Mouse (Mus musculus): ENCODE results near the gene Lrrc2. TPM values are rescaled to one million over a fixed set of nuclear protein-coding genes. Genes with fewer than 3 reads are reported as not detected.

Lrrc2 gene
- 10 to 100 TPM; 68.5 to 71.5 TPM for total RNA-seq (2021)
- long read RNA-seq, experiment 1, partial matches to known transcripts: 2 of 73 reads
- long read RNA-seq, experiment 1, other reads (novel, unspliced or antisense): 71 of 73 reads
- long read RNA-seq, experiment 2, partial matches to known transcripts: 2 of 51 reads
- long read RNA-seq, experiment 2, other reads (novel, unspliced or antisense): 49 of 51 reads

- no peak for DNase-seq
- intact Hi-C loops (cut with DNase I): loop anchor here (5.0 to 10.0 kb wide), 3 partner anchors 169 to 537 kb away; partner anchors contain the start of gene Ngp
Observed at GRCm38 (mm10) chr9:110951397-110951796, at the start of gene Lrrc2. Gene Lrrc2, plus strand, starts transcription at chr9:110951545.

GRCm38 (mm10) chr9:110902271-110902670 is 49.1 kb upstream of the Lrrc2 start:
- intact Hi-C loops (cut with DNase I): no loop called here
- no peak for DNase-seq

GRCm38 (mm10) chr9:110907201-110907837 is 44.0 kb upstream of the Lrrc2 start:
- DNase-seq: no peak
- intact Hi-C loops (cut with DNase I): no loop called here

DNA sequence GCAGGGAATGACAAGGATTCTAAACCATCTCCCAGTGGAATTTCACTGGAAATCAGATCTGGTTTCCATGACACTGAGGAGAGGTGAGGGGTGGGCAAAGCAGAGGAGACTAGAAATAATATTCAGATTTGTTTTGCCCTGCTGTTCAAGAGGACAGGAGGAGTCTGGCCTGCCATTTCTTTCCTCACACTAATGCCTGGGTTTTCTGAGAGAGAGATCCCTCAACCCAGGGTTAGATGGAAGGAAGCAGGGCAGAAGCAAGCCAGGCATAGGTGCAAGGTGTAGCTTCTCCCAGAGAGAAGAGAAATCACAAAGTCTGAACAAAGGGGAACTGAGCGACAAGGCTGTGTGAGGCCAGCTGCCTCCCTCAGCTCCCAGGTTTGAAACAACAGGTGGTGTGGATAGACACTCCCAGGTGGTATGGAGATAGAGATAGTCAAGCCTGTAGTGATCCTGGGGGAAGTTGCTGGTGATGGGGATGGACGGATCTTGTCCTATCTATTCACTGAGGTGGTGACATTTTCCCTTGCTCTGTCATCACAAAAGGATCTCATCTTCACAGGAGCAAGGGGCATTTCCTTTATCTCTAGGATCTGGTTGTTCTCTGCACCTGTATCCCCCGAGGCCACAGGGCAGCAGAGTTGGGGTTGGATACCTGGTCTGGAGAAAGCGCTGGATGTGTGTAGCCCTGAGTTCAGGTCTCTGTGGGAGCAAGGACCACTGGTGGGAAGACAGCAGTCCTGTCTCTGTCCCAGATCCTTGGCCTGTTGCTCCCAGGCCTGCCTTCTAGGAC is 43.3 kb upstream of the Lrrc2 start:
- no peak for DNase-seq
- intact Hi-C loops (cut with DNase I): no loop called here

DNA sequence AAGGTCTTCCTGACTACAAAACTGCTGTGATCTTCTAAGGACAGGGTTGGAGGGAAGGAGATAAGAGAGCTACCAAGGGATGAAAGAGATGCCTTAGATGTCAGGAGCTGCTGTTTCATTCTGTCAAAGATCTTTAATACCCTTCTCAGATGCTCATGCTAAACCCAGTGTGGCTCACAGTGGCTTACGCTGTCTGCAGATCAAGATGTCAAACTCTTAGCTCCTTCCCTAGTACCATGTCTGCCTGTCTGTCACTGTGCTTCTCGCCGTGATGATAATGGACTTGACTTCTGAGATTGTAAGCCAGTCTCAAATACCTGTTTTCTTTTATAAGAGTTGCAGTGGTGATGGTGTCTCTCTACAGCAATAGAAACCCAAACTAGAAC is 42.7 kb upstream of the Lrrc2 start:
- DNase-seq: no peak

DNA sequence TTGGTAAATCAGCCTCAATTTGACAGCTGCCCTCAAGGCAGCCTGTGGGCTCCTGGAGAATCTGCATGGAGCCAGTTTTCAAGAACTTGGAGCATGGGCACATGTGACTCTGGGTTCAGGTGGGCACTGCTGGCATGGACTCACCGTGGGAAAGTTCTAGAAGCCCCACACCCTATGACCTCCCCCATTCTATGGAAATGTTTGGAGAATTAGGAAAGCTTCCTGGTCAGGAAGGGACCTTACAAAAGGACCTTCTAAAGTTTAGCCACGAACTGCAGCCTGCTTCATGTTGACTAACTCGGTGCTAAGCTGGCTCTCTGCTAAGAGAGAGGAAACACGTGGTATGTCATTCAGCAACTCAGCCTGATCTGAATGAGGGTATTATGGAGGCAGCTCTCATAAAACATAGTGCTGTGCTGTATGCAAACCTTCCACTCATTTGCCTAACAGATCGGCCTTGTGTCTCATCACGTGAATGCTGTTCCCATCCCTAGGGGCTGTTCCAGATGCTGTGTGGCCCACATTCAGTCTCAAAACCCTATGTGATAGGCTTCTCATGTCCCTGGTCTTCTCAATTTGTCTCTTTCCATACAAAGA is 41.9 kb upstream of the Lrrc2 start:
- DNase-seq: no peak
- intact Hi-C loops (cut with DNase I): no loop called here

More for the DNA sequence above, 42.7 kb upstream of the Lrrc2 start:
- intact Hi-C loops (cut with DNase I): no loop called here

DNA sequence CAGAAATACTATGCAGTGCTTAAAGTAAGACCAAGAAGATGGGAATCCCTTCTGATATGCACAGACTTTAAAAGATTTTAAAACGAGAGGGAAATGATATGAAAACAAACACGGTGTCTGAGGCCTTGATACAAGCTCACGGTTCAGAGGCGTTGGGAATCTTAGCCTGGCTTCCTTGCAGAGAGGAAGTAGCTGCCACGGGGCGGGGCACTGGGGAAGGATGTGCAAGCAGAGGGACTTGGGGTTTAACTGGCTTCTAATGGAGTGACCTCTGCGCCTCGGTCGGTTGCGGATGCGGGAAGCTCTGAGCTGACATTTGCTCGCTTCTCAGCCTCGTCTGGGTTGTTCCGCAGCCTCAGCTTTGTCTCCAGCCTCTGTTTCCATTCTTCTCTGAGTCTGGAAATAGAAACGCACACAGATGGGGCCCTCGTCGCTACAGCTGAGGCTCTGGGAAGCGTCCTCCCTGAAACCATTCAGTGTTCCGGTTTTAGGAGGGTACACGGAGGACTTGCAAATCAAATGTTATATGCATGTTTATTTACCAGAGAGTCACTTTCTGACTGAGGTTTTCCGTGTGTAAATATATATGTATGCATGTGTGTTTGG is 36.6 kb upstream of the Lrrc2 start:
- no peak for DNase-seq
- intact Hi-C loops (cut with DNase I): no loop called here

- intact Hi-C loops (cut with DNase I): no loop called here
- no peak for DNase-seq
Observed at GRCm38 (mm10) chr9:110915466-110915865, 35.9 kb upstream of the Lrrc2 start.

- no peak for DNase-seq
- intact Hi-C loops (cut with DNase I): loop anchor here (2.0 kb wide), 1 partner anchor 34 kb away; no protein-coding TSS in a partner anchor
Observed at GRCm38 (mm10) chr9:110916786-110917185, 34.6 kb upstream of the Lrrc2 start, which contains the start of gene Fam240a. Gene Fam240a, minus strand, starts transcription at chr9:110916861.

GRCm38 (mm10) chr9:110920665-110921419 is 30.5 kb upstream of the Lrrc2 start:
- intact Hi-C loops (cut with DNase I): loop anchor here (5.0 kb wide), 1 partner anchor 76 kb away; no protein-coding TSS in a partner anchor
- no peak for DNase-seq

GRCm38 (mm10) chr9:110922759-110923158 is 28.6 kb upstream of the Lrrc2 start:
- peak; percentile 84 to 89 for DNase-seq
- intact Hi-C loops (cut with DNase I): loop anchor here (2.0 to 5.0 kb wide), 4 partner anchors 20 to 150 kb away; no protein-coding TSS in a partner anchor

DNA sequence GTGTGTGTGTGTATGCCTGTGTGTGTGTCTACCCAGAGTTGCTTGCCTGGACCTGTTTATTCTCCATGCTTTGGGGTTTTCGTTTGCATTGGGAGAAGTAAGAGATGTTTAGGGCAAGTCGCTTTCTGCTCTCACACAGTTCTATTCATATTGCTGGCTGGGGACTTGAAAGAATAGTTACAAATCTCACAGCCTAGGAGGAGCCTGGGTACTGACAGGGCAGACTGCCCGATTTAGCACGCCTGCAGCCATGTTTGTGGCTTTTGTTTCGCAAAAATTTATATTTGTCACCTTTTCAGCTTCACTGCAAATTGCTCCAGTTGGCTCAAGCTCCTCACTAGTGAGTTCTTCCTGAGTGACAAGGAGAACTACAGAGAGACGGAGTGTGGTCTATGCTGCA is 19.8 kb upstream of the Lrrc2 start:
- intact Hi-C loops (cut with DNase I): no loop called here
- DNase-seq: no peak

DNA sequence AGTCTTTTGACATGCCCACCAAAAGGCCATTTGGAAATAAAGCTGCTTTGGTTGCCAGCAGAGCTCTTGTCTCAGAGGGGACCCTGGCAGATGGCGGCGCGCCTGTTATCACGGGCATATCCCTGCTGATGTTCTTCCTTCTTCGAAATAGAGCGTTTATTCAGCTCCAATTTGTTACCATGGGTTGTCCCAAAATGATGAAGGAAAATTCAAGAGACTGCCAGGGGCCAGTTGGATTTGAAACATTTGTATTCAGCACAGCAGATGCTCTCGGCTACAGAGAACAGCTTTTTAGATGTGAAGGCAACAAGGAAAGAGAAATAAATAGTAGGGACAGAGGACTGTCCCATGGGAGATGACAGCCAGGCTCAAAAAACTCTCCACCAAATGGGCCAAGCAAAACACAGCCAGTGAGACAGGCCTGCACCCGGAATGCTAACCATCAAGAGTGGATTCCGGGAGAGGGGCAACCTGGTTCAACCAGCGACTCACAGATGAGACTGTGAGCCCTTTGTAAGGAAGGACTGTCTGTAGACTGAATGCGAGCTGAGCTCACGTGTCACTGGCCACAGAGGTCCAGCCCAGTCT is 17.4 kb upstream of the Lrrc2 start:
- intact Hi-C loops (cut with DNase I): no loop called here
- peak in 1 of 2 experiments; percentile 22 for DNase-seq

DNA sequence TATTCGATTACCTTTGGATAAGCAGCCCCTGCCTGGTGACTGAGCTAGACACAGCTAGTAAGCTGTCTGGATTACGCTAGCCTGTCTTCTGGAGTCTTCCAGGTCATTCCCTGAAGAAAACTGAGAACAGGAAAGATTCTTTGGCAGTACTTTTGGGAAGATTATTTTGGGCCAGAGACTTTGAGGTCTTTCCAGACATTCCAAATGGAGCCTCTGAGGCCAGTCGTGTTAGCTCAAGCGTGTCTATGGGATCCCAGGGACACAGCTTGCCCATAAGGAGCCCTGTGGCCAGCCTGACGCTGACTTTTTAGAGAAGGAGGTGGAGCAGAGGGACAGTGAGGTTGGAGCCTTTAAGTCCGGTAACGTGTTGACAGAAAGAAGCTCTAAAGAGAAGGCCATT is 15.4 kb upstream of the Lrrc2 start:
- intact Hi-C loops (cut with DNase I): no loop called here
- no peak for DNase-seq

GRCm38 (mm10) chr9:110937506-110938490 is 13.5 kb upstream of the Lrrc2 start:
- intact Hi-C loops (cut with DNase I): no loop called here
- DNase-seq: no peak

DNA sequence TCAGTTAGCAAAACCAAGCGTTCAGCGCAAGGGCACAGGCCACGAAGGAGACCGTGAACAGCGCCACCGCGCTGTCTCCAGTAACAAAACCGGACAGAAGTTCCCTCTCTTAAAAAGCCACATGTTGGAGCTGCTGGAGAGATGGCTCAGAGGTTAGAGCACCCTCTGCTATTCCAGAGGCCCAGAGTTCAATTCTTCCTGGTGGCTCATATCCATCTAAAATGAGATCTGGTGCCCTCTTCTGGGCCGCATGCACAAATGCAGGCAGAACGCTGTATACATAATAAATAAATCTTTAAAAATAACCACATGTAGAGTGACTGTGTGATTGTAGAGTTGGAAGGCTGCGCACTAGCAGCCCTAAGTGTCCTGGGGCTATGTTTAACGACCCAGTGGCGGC is 7.1 kb upstream of the Lrrc2 start:
- intact Hi-C loops (cut with DNase I): loop anchor here (5.0 kb wide), 1 partner anchor 82 kb away; no protein-coding TSS in a partner anchor
- peak; percentile 23 to 46 for DNase-seq

DNA sequence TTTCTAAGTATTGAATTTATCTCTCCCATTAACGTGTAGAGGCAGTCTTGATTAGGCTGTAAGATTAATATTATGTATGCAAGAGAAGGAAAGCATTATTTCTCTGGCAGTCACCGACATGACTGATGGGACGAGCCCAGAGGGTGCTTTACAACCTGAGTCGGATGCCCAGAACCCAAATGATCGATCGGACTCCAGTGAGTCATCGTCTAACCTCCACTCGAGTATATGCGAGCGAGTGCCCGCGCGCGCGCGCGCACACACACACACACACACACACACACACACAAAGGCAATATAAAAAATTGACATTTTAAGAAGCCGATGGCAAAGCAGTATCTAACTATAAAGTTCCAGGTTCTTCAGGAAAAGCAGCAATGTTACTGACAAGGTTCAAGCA is 6.0 kb upstream of the Lrrc2 start:
- intact Hi-C loops (cut with DNase I): no loop called here

GRCm38 (mm10) chr9:110945926-110946325 is 5.4 kb upstream of the Lrrc2 start, which contains the start of gene Tdgf1:
Gene Tdgf1, minus strand, starts transcription at chr9:110946158.
- no peak for DNase-seq
- intact Hi-C loops (cut with DNase I): no loop called here

More for the DNA sequence above, 6.0 kb upstream of the Lrrc2 start:
- no peak for DNase-seq
